Mouse (Mus musculus) midbrain, embryonic 11.5 days (tissue): Measurements from ENCODE around the gene Wdr63. TPM values are rescaled to one million over a fixed set of nuclear protein-coding genes. Genes with fewer than 3 reads are reported as not detected.
A peak's percentile ranks its signal among the peaks of the same experiment; 100 is the strongest.

Source experiments
- ATAC-seq: fragments of 200-750 bp; cut with Nextera tagmentation; 2 replicates; pipeline ENCODE4 v1.8.0; 2017; ENCODE audit warnings: moderate TSS enrichment, moderate library complexity; ENCODE audit not compliant: low FRiP score
- DNase-seq: peaks from one replicate; pipeline ENCODE4 v3.0.0; 2015; ENCODE audit warnings: low spot score; ENCODE audit errors: missing footprints
- H3K27ac ChIP-seq: fragments of 300-500 bp; sonication (generic); 2 replicates; pipeline ENCODE4 v1.5.1; 2014; ENCODE audit warnings: low read depth, low read length
- H3K27me3 ChIP-seq: fragments of 300-500 bp; sonication (generic); 2 replicates; pipeline ENCODE4 v1.6.1; 2014; ENCODE audit warnings: mild to moderate bottlenecking, low read length, moderate library complexity, mixed read lengths; ENCODE audit not compliant: control insufficient read depth, insufficient read depth
- H3K36me3 ChIP-seq: fragments of 300-500 bp; sonication (generic); 2 replicates; pipeline ENCODE4 v1.6.1; 2014; ENCODE audit warnings: mild to moderate bottlenecking, low read length, moderate library complexity, mixed read lengths; ENCODE audit not compliant: control insufficient read depth, insufficient read depth
- H3K4me1 ChIP-seq: fragments of 300-500 bp; sonication (generic); 2 replicates; pipeline ENCODE4 v1.6.1; 2014; ENCODE audit warnings: low read length; ENCODE audit not compliant: control insufficient read depth, insufficient read depth
- H3K4me2 ChIP-seq: fragments of 300-500 bp; sonication (generic); 2 replicates; pipeline ENCODE4 v1.6.1; 2014; ENCODE audit warnings: mild to moderate bottlenecking, moderate library complexity
- H3K4me3 ChIP-seq: fragments of 300-500 bp; sonication (generic); 2 replicates; pipeline ENCODE4 v1.5.1; 2014; ENCODE audit warnings: low read depth, low read length
- H3K9ac ChIP-seq: fragments of 300-500 bp; sonication (generic); 2 replicates; pipeline ENCODE4 v1.6.1; 2014; ENCODE audit warnings: low read length
- H3K9me3 ChIP-seq: fragments of 300-500 bp; sonication (generic); 2 replicates; pipeline ENCODE4 v1.6.1; 2016; ENCODE audit warnings: low read length; ENCODE audit not compliant: control insufficient read depth
- WGBS: fragments of 180-500 bp; shearing (Covaris S2); extraction: QIAGEN DNeasy Blood & Tissue Kit; methylation state at CpG from one replicate; pipeline ENCODE4 v1.1.7; 2014; 5-methylcytosine and 5-hydroxymethylcytosine counted together
- polyA plus RNA-seq: library from polyadenylated mRNA; unstranded; fragments of >200 nt; fragmentation: Nextera tagmentation; extraction: Ambion mirVana; gene quantifications from 2 replicates; pipeline ENCODE4 v1.2.1, GENCODE M21; 2014

Gene Wdr63
- polyA plus RNA-seq, 1 experiment from 2014 or later = not detected

- H3K4me3 ChIP-seq = no peak overlapping the region
- no peaks in the 10 kb centered on the region for H3K9me3 ChIP-seq
- H3K27me3 ChIP-seq = no peaks in the 10 kb centered on the region
- WGBS = 59% methylated on average over 15 of the region's 15 CpGs
- DNase-seq (peak; percentile 79), ATAC-seq (peak; percentile 57; the same call in 1 of the 2 replicates)
- no peak overlapping the region for H3K9ac ChIP-seq
- no peak overlapping the region for H3K4me2 ChIP-seq
- H3K27ac ChIP-seq = no peak overlapping the region
- peaks cover 2% of the 10 kb centered on the region; the same call in 1 of the 2 replicates for H3K4me1 ChIP-seq
- H3K36me3 ChIP-seq = no peaks in the 10 kb centered on the region
Measured at GRCm38 (mm10) chr3:146037906-146038305, 70.0 kb downstream of the Wdr63 start.

- Histone ChIP-seq H3K4me2 (no peak overlapping the region), H3K27me3 (no peaks in the 10 kb centered on the region), H3K4me1 (peaks cover 2% of the 10 kb centered on the region; the same call in 1 of the 2 replicates), H3K4me3 (no peak overlapping the region), H3K9me3 (no peaks in the 10 kb centered on the region), H3K36me3 (no peaks in the 10 kb centered on the region), H3K9ac (no peak overlapping the region), H3K27ac (no peak overlapping the region)
- DNase-seq (peak; percentile 60), ATAC-seq (no peak)
- whole genome bisulfite sequencing = 89% methylated on average over 5 of the region's 5 CpGs
Measured at GRCm38 (mm10) chr3:146032976-146033375, 75.0 kb downstream of the Wdr63 start.

GRCm38 (mm10) chr3:146030255-146030836 is 77.6 kb downstream of the Wdr63 start:
- no peak overlapping the region for H3K27ac ChIP-seq
- 0 out of 2 replicates have a peak, but pooled peaks cover 3% of the 10 kb centered on the region for H3K4me1 ChIP-seq
- H3K4me2 ChIP-seq = no peak overlapping the region
- DNase-seq (no peak), ATAC-seq (no peak)
- no peaks in the 10 kb centered on the region for H3K27me3 ChIP-seq
- H3K36me3 ChIP-seq = no peaks in the 10 kb centered on the region
- H3K4me3 ChIP-seq = no peak overlapping the region
- H3K9ac ChIP-seq = no peak overlapping the region
- WGBS = 32% methylated on average over 5 of the region's 5 CpGs
- H3K9me3 ChIP-seq = no peaks in the 10 kb centered on the region

GRCm38 (mm10) chr3:146029234-146029633 is 78.7 kb downstream of the Wdr63 start:
- Histone ChIP-seq H3K27ac (no peak overlapping the region), H3K4me1 (0 out of 2 replicates have a peak, but pooled peaks cover 3% of the 10 kb centered on the region), H3K9ac (no peak overlapping the region), H3K9me3 (no peaks in the 10 kb centered on the region), H3K36me3 (no peaks in the 10 kb centered on the region), H3K27me3 (no peaks in the 10 kb centered on the region), H3K4me3 (no peak overlapping the region), H3K4me2 (no peak overlapping the region)
- ATAC-seq (no peak), DNase-seq (no peak)
- WGBS = 86% methylated on average over 3 of the region's 3 CpGs

GRCm38 (mm10) chr3:146028406-146028805 is 79.5 kb downstream of the Wdr63 start:
- 84% methylated on average over 2 of the region's 2 CpGs for WGBS
- Histone ChIP-seq H3K27me3 (no peaks in the 10 kb centered on the region), H3K27ac (no peak overlapping the region), H3K4me2 (no peak overlapping the region), H3K9me3 (no peaks in the 10 kb centered on the region), H3K36me3 (no peaks in the 10 kb centered on the region), H3K4me3 (no peak overlapping the region), H3K4me1 (0 out of 2 replicates have a peak, but pooled peaks cover 3% of the 10 kb centered on the region), H3K9ac (no peak overlapping the region)
- DNase-seq (no peak), ATAC-seq (no peak)

- DNase-seq (no peak), ATAC-seq (no peak)
- no peak overlapping the region for H3K9ac ChIP-seq
- no peak overlapping the region for H3K27ac ChIP-seq
- no peaks in the 10 kb centered on the region for H3K36me3 ChIP-seq
- H3K4me2 ChIP-seq = no peak overlapping the region
- 0 out of 2 replicates have a peak, but pooled peaks cover 3% of the 10 kb centered on the region for H3K4me1 ChIP-seq
- WGBS = 52% methylated on average over 6 of the region's 6 CpGs
- H3K9me3 ChIP-seq = no peaks in the 10 kb centered on the region
- H3K4me3 ChIP-seq = no peak overlapping the region
- no peaks in the 10 kb centered on the region for H3K27me3 ChIP-seq
Measured at GRCm38 (mm10) chr3:146027116-146027515, 80.8 kb downstream of the Wdr63 start.

GRCm38 (mm10) chr3:146025499-146025898 is 82.4 kb downstream of the Wdr63 start:
- Histone ChIP-seq H3K27me3 (no peaks in the 10 kb centered on the region), H3K4me3 (no peak overlapping the region), H3K36me3 (no peaks in the 10 kb centered on the region), H3K9ac (no peak overlapping the region), H3K9me3 (no peaks in the 10 kb centered on the region), H3K4me1 (0 out of 2 replicates have a peak, but pooled peaks cover 3% of the 10 kb centered on the region), H3K4me2 (no peak overlapping the region), H3K27ac (no peak overlapping the region)
- DNase-seq (no peak), ATAC-seq (no peak)
- 99% methylated on average over 6 of the region's 6 CpGs for WGBS

GRCm38 (mm10) chr3:146024746-146025145 is 83.2 kb downstream of the Wdr63 start:
- Histone ChIP-seq H3K4me2 (no peak overlapping the region), H3K4me3 (no peak overlapping the region), H3K9me3 (no peaks in the 10 kb centered on the region), H3K9ac (no peak overlapping the region), H3K4me1 (0 out of 2 replicates have a peak, but pooled peaks cover 3% of the 10 kb centered on the region), H3K27ac (no peak overlapping the region), H3K27me3 (no peaks in the 10 kb centered on the region), H3K36me3 (no peaks in the 10 kb centered on the region)
- ATAC-seq = no peak
- DNase-seq = no peak
- 87% methylated on average over 7 of the region's 7 CpGs for WGBS

- H3K9ac ChIP-seq = no peak overlapping the region
- H3K27me3 ChIP-seq = no peaks in the 10 kb centered on the region
- DNase-seq = no peak
- ATAC-seq = no peak
- no peaks in the 10 kb centered on the region for H3K4me1 ChIP-seq
- H3K4me3 ChIP-seq = no peak overlapping the region
- H3K36me3 ChIP-seq = no peaks in the 10 kb centered on the region
- no peaks in the 10 kb centered on the region for H3K9me3 ChIP-seq
- no peak overlapping the region for H3K27ac ChIP-seq
- H3K4me2 ChIP-seq = no peak overlapping the region
- WGBS = 93% methylated on average over 9 of the region's 9 CpGs
Measured at GRCm38 (mm10) chr3:146022232-146022631, 85.7 kb downstream of the Wdr63 start.
